Mouse (Mus musculus): ENCODE data around the gene Muc1. TPM values are rescaled to one million over a fixed set of nuclear protein-coding genes. Genes with fewer than 3 reads are reported as not detected.

Gene Muc1
- polyA plus RNA-seq, 1 experiment from 2014 or later = 0.78 TPM

DNA sequence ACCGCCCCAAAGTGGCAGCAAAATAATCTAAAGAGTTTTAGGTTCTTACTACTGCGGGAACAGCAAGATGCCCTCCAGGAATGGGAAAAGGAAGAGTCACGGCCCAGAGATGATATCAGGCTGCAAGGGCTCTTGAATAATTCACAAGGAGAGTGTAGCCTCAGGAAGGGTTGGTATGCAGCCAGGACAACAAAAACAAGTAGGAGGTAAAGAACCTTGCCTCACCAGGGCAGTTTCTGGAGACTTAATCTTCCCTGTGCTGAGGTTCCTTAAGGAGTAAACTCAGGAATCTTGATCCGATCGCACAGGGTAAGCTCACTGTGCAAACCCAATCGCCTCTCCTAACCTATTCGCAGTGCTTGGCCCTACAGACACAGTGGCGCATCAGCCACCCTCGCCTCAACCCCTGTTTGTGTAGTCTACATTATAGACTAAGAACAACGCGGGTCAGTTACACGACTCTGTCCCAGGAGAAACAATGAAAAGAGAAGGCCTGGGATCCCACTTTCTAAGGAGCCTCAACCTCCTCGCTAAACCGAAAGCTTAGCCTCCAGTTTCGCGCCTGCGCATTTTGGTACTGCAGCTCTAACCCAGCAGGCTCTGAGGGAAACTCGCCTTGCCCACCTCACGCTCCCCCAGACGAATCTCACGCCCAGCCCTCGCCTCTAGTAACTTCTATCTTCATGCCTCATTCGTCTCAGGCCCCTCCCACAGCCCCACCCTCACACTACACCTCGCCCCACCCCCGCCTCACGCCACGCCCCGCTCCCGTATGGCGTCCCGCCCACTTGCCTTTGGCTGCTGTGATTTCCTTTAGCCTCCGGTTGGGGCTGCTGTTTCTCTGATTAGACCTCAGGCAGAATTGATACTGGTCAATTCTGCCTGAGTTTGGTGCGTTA is 32.6 kb upstream of the Muc1 start:
- Histone ChIP-seq H3K27ac (peak overlapping the region; percentile 80), H3K4me1 (peaks cover 9% of the 10 kb centered on the region), H3K4me3 (peak overlapping the region; percentile 38), H3K9ac (peak overlapping the region; percentile 50), H3K4me2 (replicated peaks) (peak overlapping the region; percentile 53), H3K27me3 (no peaks in the 10 kb centered on the region), H3K9me3 (no peaks in the 10 kb centered on the region), H3K36me3 (no peaks in the 10 kb centered on the region)
- ATAC-seq (ENCODE audit: insufficient number of reproducible peaks, insufficient read depth, low FRiP score, low TSS enrichment) = peak; percentile 93
- 6% methylated on average over 33 of the region's 33 CpGs for WGBS

DNA sequence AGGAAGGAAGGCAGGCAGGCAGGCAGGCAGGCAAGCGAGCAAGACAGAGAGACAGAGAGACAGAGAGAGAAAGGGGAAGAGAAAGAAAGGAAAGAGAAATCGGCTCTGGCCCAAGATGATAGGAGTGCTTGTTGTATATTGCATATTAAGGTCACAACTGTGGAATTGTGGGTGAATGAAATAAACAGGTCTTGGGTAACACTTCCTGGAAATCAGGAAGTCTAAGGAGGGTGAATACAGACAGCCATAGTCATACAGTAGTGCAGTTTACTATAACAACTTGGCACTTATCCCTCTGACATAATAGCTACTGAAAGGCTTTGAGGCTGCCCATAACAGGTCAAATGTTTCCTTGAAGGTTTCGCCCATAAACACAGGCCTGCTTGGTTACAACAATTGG is 29.0 kb upstream of the Muc1 start:
- H3K4me1 ChIP-seq = peaks cover 13% of the 10 kb centered on the region
- 0 out of 2 replicates have a peak, but pooled peaks cover 1% of the 10 kb centered on the region for H3K36me3 ChIP-seq
- H3K27ac ChIP-seq = no peak overlapping the region
- H3K9me3 ChIP-seq = no peaks in the 10 kb centered on the region
- no peak for ATAC-seq (ENCODE audit: insufficient number of reproducible peaks, insufficient read depth, low FRiP score, low TSS enrichment)
- H3K4me3 ChIP-seq = no peak overlapping the region
- no peak overlapping the region for H3K4me2 ChIP-seq (replicated peaks)
- no peaks in the 10 kb centered on the region for H3K27me3 ChIP-seq
- H3K9ac ChIP-seq = no peak overlapping the region
- 74% methylated on average over 3 of the region's 3 CpGs for WGBS

DNA sequence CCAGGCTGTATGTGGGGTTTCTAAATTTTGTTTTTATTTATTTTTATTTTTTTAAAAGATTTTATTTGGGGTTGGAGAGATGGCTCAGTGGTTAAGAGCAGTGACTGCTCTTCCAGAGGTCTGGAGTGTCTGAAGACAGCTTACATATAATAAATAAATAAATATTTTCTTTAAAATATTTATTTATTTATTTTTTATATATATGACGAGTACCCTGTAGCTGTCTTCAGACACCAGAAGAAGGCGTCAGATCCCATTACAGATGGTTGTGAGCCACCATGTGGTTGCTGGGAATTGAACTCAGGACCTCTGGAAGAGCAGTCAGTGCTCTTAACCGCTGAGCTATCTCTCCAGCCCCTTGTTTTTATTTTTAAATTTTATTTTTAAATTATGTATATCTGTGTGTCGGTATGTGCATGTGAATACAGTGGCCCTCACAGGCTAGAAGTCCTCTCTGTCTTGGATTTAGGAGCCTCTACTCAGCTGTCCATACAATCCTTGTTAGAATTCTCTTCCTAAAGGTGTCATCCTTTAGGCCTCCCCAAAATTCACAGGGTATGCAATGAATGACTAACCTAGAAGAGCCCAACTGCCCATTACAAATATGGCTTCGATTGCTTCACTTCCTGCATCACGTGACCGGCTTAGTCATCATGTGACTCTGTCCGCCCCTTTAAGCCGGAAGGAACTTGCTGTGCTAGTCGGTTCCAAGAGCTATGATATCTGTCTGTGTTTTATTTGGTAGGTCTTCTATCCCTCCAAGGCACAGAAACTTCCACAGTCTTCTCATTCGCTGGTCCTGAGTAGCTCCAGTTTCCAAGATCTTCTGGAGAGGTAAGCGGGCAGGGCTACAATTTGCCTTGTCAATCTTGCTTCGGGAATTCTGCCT is 26.4 kb upstream of the Muc1 start, which contains the start of gene Gba:
Gene Gba (plus strand): TSS at position 676 of the 889 bp plus-strand sequence.
- H3K27ac ChIP-seq = no peak within 1 kb of the TSS
- H3K27me3 ChIP-seq = no peaks in the 10 kb centered on the region
- peak within 1 kb of the TSS; percentile 55 for H3K4me2 ChIP-seq (replicated peaks)
- 26% methylated on average over 13 of the region's 13 CpGs for WGBS
- peak within 1 kb of the TSS; percentile 47 for H3K9ac ChIP-seq
- peaks cover 4% of the 10 kb centered on the region for H3K4me1 ChIP-seq
- ATAC-seq (ENCODE audit: insufficient number of reproducible peaks, insufficient read depth, low FRiP score, low TSS enrichment) = peak; percentile 67
- peaks cover 28% of the 10 kb centered on the region for H3K36me3 ChIP-seq
- no peaks in the 10 kb centered on the region for H3K9me3 ChIP-seq
- H3K4me3 ChIP-seq = peak within 1 kb of the TSS; percentile 51

DNA sequence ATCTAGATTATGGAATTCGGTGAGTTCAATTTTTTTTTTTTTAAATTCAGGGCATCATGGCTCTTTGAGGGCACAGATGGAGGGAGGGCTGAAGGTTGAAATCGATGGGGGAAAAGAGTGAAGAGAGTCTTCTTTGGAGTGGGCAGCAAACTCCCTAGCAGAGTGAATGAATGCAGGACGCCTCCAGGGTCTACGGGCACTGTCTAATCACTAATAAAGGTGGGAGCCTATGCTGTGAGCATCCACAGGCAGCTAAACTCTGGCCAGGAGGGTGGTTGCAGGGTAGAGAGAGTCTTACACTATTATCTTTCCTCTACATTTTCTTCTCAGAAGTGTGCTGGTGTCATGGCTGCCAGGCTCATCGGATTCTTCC is 25.7 kb upstream of the Muc1 start:
- no peak overlapping the region for H3K27ac ChIP-seq
- no peak for ATAC-seq (ENCODE audit: insufficient number of reproducible peaks, insufficient read depth, low FRiP score, low TSS enrichment)
- no peaks in the 10 kb centered on the region for H3K27me3 ChIP-seq
- WGBS = 42% methylated on average over 5 of the region's 5 CpGs
- H3K4me1 ChIP-seq = peaks cover 4% of the 10 kb centered on the region
- peak overlapping the region; percentile 47 for H3K9ac ChIP-seq
- H3K9me3 ChIP-seq = no peaks in the 10 kb centered on the region
- H3K4me2 ChIP-seq (replicated peaks) = peak overlapping the region; percentile 55
- H3K4me3 ChIP-seq = peak overlapping the region; percentile 51
- peaks cover 34% of the 10 kb centered on the region for H3K36me3 ChIP-seq

DNA sequence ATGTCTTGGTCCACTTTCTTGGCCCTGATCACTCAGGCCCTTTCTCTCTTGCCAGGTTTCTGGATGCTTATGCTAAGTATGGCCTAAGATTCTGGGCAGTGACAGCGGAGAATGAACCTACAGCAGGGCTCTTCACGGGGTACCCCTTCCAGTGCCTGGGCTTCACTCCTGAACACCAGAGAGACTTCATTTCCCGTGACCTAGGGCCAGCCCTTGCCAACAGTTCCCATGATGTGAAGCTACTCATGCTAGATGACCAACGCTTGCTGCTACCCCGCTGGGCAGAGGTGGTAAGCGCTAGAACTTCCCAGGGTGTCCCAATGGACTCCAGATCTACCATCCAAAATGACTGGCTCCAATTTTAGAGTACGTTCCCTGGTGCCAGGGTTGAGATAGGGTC is 22.8 kb upstream of the Muc1 start:
- 95% methylated on average over 7 of the region's 7 CpGs for WGBS
- Histone ChIP-seq H3K9ac (no peak overlapping the region), H3K9me3 (no peaks in the 10 kb centered on the region), H3K4me1 (peaks cover 4% of the 10 kb centered on the region), H3K27me3 (no peaks in the 10 kb centered on the region), H3K4me2 (replicated peaks) (no peak overlapping the region), H3K36me3 (peaks cover 60% of the 10 kb centered on the region), H3K4me3 (no peak overlapping the region), H3K27ac (no peak overlapping the region)
- ATAC-seq (ENCODE audit: insufficient number of reproducible peaks, insufficient read depth, low FRiP score, low TSS enrichment) = no peak

DNA sequence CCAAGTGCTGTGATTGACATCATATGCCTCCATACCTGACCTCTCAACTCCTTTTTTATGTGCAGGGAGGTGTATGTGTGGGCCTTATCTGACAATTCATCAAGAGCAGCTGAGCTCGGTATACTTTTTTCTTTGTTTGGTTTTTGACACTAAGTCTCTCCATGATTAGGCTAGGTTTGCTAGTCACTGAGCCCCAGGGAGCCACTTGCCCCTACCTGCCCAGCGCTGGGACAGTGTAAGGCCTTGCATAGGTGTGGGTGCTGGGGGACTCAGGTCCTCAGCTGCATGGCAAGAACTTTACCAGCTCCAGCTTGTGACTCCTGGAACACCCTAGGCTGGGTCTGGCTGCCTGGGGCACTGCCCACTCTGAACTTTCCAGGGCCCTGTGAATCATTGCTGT is 22.2 kb upstream of the Muc1 start:
- Histone ChIP-seq H3K36me3 (peaks cover 60% of the 10 kb centered on the region), H3K27ac (no peak overlapping the region)
- 86% methylated on average over 2 of the region's 2 CpGs for WGBS

DNA sequence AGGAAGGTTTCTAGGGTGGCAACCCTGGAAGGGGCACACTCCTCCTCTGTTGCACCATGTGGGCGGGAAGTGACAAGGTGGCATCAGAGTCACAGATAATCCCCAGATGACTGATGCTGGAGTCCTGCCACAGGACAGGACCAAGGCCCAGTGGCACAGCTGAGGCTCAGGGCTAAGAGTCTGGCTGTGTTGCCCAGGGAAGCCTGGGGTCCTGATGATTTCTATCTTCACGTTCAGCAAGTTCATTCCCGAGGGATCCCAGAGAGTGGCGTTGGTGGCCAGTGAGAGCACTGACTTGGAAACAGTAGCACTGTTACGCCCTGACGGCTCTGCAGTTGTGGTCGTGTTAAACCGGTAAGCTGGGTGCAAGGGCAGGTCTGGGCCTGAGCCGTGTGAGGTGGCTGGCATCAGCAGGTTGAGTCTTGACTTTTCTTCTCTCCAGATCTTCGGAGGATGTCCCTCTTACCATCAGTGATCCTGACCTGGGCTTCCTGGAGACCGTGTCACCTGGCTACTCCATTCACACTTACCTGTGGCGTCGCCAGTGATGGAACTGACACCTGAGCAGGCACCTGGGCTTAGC is 20.7 kb upstream of the Muc1 start:
- Histone ChIP-seq H3K36me3 (peaks cover 60% of the 10 kb centered on the region), H3K4me2 (replicated peaks) (no peak overlapping the region)
- ATAC-seq (ENCODE audit: insufficient number of reproducible peaks, insufficient read depth, low FRiP score, low TSS enrichment) = no peak

More for the DNA sequence above, 22.2 kb upstream of the Muc1 start:
- no peak overlapping the region for H3K4me2 ChIP-seq (replicated peaks)
- no peaks in the 10 kb centered on the region for H3K27me3 ChIP-seq
- no peak overlapping the region for H3K9ac ChIP-seq
- ATAC-seq (ENCODE audit: insufficient number of reproducible peaks, insufficient read depth, low FRiP score, low TSS enrichment) = no peak
- H3K4me1 ChIP-seq = peaks cover 4% of the 10 kb centered on the region
- no peaks in the 10 kb centered on the region for H3K9me3 ChIP-seq
- H3K4me3 ChIP-seq = no peak overlapping the region

DNA sequence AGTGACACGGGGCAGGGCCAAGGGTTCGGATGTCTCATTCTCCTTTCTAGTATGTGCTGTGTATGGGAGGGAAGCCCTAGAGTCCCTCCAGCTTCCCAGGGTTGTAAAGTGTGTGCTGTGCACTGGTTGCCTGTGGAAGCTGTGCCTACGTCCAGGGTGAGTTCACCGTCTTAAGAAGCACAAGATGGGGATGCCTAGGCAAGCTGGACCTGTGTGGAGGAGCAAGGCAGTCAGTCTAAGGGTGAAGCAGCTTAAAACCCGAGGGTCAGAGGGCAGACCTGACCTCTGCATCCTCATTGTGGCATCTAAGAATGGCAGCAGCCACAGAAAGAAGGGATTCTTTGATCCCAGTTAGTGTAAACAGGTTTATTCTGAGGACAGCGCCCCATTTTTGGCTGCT is 20.1 kb upstream of the Muc1 start:
- Histone ChIP-seq H3K9me3 (no peaks in the 10 kb centered on the region), H3K4me3 (no peak overlapping the region), H3K9ac (no peak overlapping the region), H3K4me2 (replicated peaks) (no peak overlapping the region), H3K4me1 (peaks cover 7% of the 10 kb centered on the region; the same call in 1 of the 2 replicates), H3K36me3 (peaks cover 60% of the 10 kb centered on the region), H3K27ac (no peak overlapping the region), H3K27me3 (no peaks in the 10 kb centered on the region)
- no peak for ATAC-seq (ENCODE audit: insufficient number of reproducible peaks, insufficient read depth, low FRiP score, low TSS enrichment)
- 87% methylated on average over 6 of the region's 6 CpGs for WGBS

More for the DNA sequence above, 20.7 kb upstream of the Muc1 start:
- H3K27ac ChIP-seq = no peak overlapping the region
- no peaks in the 10 kb centered on the region for H3K9me3 ChIP-seq
- H3K4me1 ChIP-seq = peaks cover 10% of the 10 kb centered on the region
- WGBS = 93% methylated on average over 13 of the region's 13 CpGs
- H3K9ac ChIP-seq = no peak overlapping the region
- no peaks in the 10 kb centered on the region for H3K27me3 ChIP-seq
- H3K4me3 ChIP-seq = no peak overlapping the region

DNA sequence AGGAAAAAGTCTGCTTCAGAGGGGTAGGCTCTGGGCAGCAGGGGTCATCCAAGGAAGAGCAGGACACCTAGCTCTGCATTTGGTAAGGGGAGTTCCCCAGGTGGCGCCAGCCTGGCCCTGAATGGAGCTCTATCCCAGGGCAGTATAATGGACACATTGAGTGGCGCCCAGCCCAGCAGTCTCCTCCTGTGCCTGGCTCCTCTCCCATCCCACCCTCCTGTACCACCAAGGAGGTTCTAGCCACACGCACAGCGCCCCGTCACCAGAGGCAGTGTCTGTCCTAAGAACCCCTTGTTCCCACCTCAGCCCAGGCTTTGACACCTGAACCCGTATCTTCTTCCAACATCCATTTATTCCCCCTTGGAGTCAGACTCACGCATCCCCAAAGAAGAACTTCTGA is 19.1 kb upstream of the Muc1 start:
- Histone ChIP-seq H3K27ac (no peak overlapping the region), H3K36me3 (peaks cover 60% of the 10 kb centered on the region), H3K9ac (no peak overlapping the region), H3K27me3 (no peaks in the 10 kb centered on the region), H3K4me2 (replicated peaks) (no peak overlapping the region), H3K9me3 (no peaks in the 10 kb centered on the region), H3K4me3 (no peak overlapping the region), H3K4me1 (peaks cover 7% of the 10 kb centered on the region; the same call in 1 of the 2 replicates)
- no peak for ATAC-seq (ENCODE audit: insufficient number of reproducible peaks, insufficient read depth, low FRiP score, low TSS enrichment)
- 84% methylated on average over 7 of the region's 7 CpGs for WGBS

DNA sequence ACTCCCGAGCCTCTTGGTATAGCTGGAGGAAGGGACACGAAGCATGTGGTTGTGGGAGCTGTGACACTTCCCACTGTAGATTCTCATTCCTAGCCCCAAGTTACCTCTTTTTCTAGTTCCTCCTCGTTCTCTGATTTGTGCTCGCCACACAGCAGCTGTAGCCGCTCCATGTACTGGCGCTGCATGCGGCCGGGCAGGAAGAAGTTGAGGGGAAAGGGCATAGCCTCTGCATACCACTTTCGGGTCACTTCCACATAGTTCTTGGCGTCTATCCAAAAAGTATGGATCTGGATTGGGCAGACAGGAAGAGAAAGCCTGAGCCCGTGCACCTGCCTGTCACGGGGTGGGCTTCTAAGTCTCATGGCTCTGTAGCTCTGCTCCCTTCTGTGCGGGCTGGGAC is 18.7 kb upstream of the Muc1 start:
- Histone ChIP-seq H3K4me2 (replicated peaks) (no peak overlapping the region), H3K4me1 (peaks cover 11% of the 10 kb centered on the region), H3K9me3 (no peaks in the 10 kb centered on the region), H3K27ac (no peak overlapping the region), H3K4me3 (no peak overlapping the region), H3K9ac (no peak overlapping the region), H3K36me3 (peaks cover 55% of the 10 kb centered on the region), H3K27me3 (no peaks in the 10 kb centered on the region)
- 87% methylated on average over 13 of the region's 13 CpGs for WGBS
- no peak for ATAC-seq (ENCODE audit: insufficient number of reproducible peaks, insufficient read depth, low FRiP score, low TSS enrichment)

DNA sequence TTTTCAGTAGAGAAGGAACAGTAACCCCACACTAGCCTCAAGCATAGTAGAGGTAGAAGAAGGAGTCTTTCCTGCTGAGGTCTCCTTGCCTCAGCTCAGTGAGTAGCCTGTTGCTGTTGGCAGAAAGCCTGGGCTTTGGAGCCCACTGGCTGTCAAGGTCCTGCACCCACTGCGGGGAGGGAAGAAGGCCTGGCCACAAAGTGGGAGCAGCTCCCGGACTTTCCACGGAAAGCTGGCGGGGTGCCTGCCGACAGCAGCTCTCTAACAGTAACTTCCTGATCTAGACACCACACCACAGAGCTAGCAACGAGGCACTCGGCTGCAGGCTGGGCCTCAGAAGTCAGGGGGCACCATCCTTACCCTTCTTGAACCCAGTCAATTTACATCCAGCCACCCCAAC is 18.1 kb upstream of the Muc1 start:
- Histone ChIP-seq H3K9ac (no peak overlapping the region), H3K4me2 (replicated peaks) (no peak overlapping the region), H3K9me3 (no peaks in the 10 kb centered on the region), H3K4me3 (no peak overlapping the region), H3K27ac (no peak overlapping the region), H3K36me3 (peaks cover 50% of the 10 kb centered on the region), H3K4me1 (peaks cover 17% of the 10 kb centered on the region), H3K27me3 (no peaks in the 10 kb centered on the region)
- WGBS = 86% methylated on average over 7 of the region's 7 CpGs
- ATAC-seq (ENCODE audit: insufficient number of reproducible peaks, insufficient read depth, low FRiP score, low TSS enrichment) = no peak

All from embryonic facial prominence, embryonic 12.5 days (tissue).